Mouse (Mus musculus) NIH3T3 (cell line): ENCODE data around the gene Faf1.

Source experiments
- DNase-seq: peaks from one replicate; pipeline ENCODE4 v3.0.0-alpha.2; 2012; ENCODE audit warnings: low read depth

Gene Faf1

GRCm38 (mm10) chr4:109978858-109979340, 302.5 kb downstream of the Faf1 start:
- DNase-seq: peak; percentile 14

- no peak for DNase-seq
Measured at GRCm38 (mm10) chr4:109979461-109980320, 303.3 kb downstream of the Faf1 start.

DNA sequence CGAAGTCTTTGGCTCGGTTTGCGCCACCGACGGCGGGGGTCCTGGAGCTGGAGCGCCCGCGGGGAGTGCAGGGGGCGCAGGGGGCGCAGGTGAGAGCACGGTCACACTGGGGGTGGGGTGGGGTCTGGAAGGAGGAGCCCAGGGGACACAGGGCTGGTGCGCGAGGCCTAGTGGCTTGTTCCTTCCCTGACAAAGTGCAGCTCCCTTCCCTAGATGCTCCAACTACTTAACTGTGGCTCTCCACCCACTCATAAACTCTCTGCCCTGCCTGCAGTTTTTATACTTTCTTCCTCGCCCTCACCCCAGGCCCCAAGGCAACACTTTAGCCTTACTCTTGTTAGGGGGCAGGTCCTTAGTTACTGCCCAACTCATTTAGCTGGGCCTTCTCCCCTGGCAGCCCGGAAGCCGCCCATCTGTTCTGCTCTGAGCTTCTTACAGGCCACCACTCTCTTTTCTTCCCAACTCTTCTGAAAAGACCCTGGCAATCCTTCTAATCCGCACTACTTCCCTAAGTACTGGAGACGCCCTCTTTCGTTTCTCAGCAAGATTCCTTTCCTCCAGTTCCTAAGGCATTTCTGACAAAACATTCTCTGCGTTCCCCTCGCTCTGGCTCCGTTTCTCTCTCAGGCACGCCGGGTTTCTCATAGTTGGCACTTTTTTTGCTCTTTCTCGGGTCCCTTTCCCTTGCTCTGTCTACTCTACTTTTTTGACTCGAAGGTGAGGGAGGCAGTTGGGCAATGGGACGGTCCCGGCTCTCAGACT, 304.1 kb downstream of the Faf1 start:
- DNase-seq: no peak

DNA sequence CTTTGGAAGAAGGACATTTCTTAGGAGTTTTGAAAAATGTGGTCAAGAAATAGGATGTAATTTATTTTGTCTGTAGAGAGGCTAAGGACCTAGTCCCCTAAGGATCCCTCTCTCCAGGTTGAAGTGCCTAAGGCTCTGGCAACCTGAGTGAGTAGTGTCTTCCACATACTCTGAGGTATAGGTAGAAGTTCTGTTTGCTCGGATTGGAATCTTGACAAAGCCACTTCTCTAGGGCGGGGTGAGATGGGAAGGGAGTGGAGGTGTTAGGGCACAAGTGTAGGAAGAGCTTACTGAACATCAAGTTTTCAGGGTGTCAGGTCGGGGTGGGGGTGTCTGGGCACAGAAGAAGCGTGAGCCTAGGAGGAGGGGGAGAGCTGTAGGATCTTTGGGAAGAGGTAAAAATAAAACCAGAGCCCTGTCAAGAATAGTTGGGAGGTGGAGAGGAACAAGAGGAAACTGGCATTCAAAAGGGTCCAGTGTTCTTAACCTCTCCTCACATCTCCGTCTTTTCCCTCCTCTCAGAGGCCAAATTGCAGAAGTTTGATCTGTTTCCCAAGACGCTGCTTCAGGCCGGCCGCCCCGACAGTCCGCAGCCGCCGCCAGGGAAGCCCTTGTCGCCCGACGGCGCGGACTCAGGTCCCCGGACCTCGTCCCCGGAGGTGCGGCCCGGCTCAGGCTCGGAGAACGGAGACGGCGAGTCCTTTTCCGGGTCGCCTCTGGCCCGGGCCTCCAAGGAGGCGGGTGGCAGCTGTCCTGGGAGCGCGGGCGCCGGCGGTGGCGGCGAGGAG, 304.9 kb downstream of the Faf1 start:
- DNase-seq: no peak

- DNase-seq: no peak
Measured at GRCm38 (mm10) chr4:109981871-109982680, 305.7 kb downstream of the Faf1 start.

- no peak for DNase-seq
Measured at GRCm38 (mm10) chr4:109982681-109983265, 306.4 kb downstream of the Faf1 start.

- DNase-seq: no peak
Measured at GRCm38 (mm10) chr4:109983281-109984001, 307.1 kb downstream of the Faf1 start.

- DNase-seq: no peak
Measured at GRCm38 (mm10) chr4:109984011-109984411, 307.6 kb downstream of the Faf1 start.

- no peak for DNase-seq
Measured at GRCm38 (mm10) chr4:109984496-109985423, 308.4 kb downstream of the Faf1 start.

DNA sequence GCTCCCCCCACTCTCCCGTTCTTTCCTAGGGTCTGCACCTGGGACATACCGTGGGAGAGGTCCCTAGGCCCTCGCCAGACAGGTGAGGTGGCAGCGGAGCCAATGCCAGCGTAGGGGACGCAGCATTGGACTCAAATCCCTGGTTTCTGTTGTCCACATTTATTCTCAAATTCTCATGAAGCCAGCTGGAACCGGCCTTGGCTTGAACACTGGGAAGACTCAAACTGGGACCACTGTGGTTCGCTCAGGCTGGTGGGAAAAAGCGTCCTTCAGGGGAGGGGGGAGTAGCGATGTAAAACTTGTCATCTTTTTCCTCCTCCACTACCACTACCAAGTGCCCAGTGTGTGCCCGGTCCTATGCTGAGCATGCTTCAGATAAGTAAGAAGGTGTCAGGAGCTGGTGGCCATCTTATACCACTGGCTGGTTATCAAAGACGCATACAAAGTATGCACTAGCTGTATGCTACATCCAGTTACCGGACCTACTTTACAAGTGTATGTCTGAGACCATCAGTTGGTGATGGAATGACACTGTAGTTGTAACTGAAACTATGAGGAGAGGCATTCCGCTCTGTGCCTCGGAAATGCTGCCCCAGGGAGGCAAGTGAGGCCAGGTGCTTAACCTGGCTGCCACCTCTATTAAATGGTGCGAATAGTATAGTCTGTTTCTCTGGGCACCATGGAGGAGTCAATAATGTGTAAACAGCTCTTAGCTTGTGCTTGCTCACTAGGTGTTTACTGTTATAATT, 309.2 kb downstream of the Faf1 start:
- DNase-seq: no peak

- no peak for DNase-seq
Measured at GRCm38 (mm10) chr4:109986301-109986700, 309.9 kb downstream of the Faf1 start.

- DNase-seq: no peak
Measured at GRCm38 (mm10) chr4:109986748-109987355, 310.5 kb downstream of the Faf1 start.

GRCm38 (mm10) chr4:109987560-109988362, 311.4 kb downstream of the Faf1 start:
- DNase-seq: no peak

- DNase-seq: no peak
Measured at GRCm38 (mm10) chr4:109988411-109988810, 312.0 kb downstream of the Faf1 start.

- no peak for DNase-seq
Measured at GRCm38 (mm10) chr4:109989213-109989612, 312.8 kb downstream of the Faf1 start.

GRCm38 (mm10) chr4:110006044-110006443, 329.7 kb downstream of the Faf1 start:
- DNase-seq: no peak
